Mouse (Mus musculus): Measurements from ENCODE around the gene Tlr4. TPM values are rescaled to one million over a fixed set of nuclear protein-coding genes. Genes with fewer than 3 reads are reported as not detected.

Gene Tlr4
- 1.9 and 2.0 TPM in 2 replicates for polyA plus RNA-seq (2016; fragmentation: Nextera tagmentation; extraction: Ambion mirVana)

GRCm38 (mm10) chr4:66827463-66828162, at the start of gene Tlr4:
Gene Tlr4 (plus strand): TSS chr4:66827584.
- Histone ChIP-seq H3K27ac (no peak within 1 kb of the TSS), H3K9ac (no peak within 1 kb of the TSS), H3K9me3 (replicated peaks) (no peaks in the 10 kb centered on the region), H3K4me1 (no peaks in the 10 kb centered on the region), H3K36me3 (no peaks in the 10 kb centered on the region), H3K4me3 (peak within 1 kb of the TSS; percentile 12; the same call in 1 of the 2 replicates), H3K4me2 (peak within 1 kb of the TSS; percentile 7), H3K27me3 (replicated peaks) (no peaks in the 10 kb centered on the region)
- WGBS (ENCODE audit: insufficient replicate concordance), result 17% methylated on average over 11 of the region's 11 CpGs
- ATAC-seq, result 0 out of 2 replicates have a peak, but pooled peaks have one; percentile 5

GRCm38 (mm10) chr4:66794283-66794682, 33.1 kb upstream of the Tlr4 start:
- no peaks in the 10 kb centered on the region for H3K36me3 ChIP-seq
- H3K4me1 ChIP-seq, result no peaks in the 10 kb centered on the region
- H3K4me2 ChIP-seq, result no peak overlapping the region
- H3K27me3 ChIP-seq (replicated peaks), result no peaks in the 10 kb centered on the region
- no peaks in the 10 kb centered on the region for H3K9me3 ChIP-seq (replicated peaks)
- no peak overlapping the region for H3K4me3 ChIP-seq
- ATAC-seq, result no peak
- WGBS (ENCODE audit: insufficient replicate concordance), result 64% methylated on average over 2 of the region's 2 CpGs
- no peak overlapping the region for H3K27ac ChIP-seq
- no peak overlapping the region for H3K9ac ChIP-seq

GRCm38 (mm10) chr4:66796683-66797082, 30.7 kb upstream of the Tlr4 start:
- no peak overlapping the region for H3K9ac ChIP-seq
- no peak overlapping the region for H3K4me3 ChIP-seq
- WGBS (ENCODE audit: insufficient replicate concordance), result 86% methylated on average over 2 of the region's 2 CpGs
- no peaks in the 10 kb centered on the region for H3K9me3 ChIP-seq (replicated peaks)
- H3K4me2 ChIP-seq, result no peak overlapping the region
- H3K27me3 ChIP-seq (replicated peaks), result no peaks in the 10 kb centered on the region
- H3K36me3 ChIP-seq, result no peaks in the 10 kb centered on the region
- no peaks in the 10 kb centered on the region for H3K4me1 ChIP-seq
- H3K27ac ChIP-seq, result no peak overlapping the region
- no peak for ATAC-seq

GRCm38 (mm10) chr4:66804552-66805301, 22.7 kb upstream of the Tlr4 start:
- Histone ChIP-seq H3K4me2 (no peak overlapping the region), H3K27me3 (replicated peaks) (no peaks in the 10 kb centered on the region), H3K36me3 (no peaks in the 10 kb centered on the region), H3K9me3 (replicated peaks) (no peaks in the 10 kb centered on the region), H3K27ac (no peak overlapping the region), H3K9ac (no peak overlapping the region), H3K4me3 (no peak overlapping the region), H3K4me1 (no peaks in the 10 kb centered on the region)
- WGBS (ENCODE audit: insufficient replicate concordance), result 69% methylated on average over 4 of the region's 4 CpGs
- ATAC-seq, result no peak

- ATAC-seq, result no peak
- H3K27ac ChIP-seq, result no peak overlapping the region
- no peaks in the 10 kb centered on the region for H3K9me3 ChIP-seq (replicated peaks)
- no peak overlapping the region for H3K4me2 ChIP-seq
- no peaks in the 10 kb centered on the region for H3K36me3 ChIP-seq
- H3K4me1 ChIP-seq, result no peaks in the 10 kb centered on the region
- no peak overlapping the region for H3K4me3 ChIP-seq
- H3K27me3 ChIP-seq (replicated peaks), result no peaks in the 10 kb centered on the region
- no peak overlapping the region for H3K9ac ChIP-seq
Measured at GRCm38 (mm10) chr4:66805747-66806146, 21.6 kb upstream of the Tlr4 start.

GRCm38 (mm10) chr4:66816364-66817026, 10.9 kb upstream of the Tlr4 start:
- WGBS (ENCODE audit: insufficient replicate concordance), result 55% methylated on average over 3 of the region's 3 CpGs

GRCm38 (mm10) chr4:66821171-66821570, 6.2 kb upstream of the Tlr4 start:
- no peaks in the 10 kb centered on the region for H3K36me3 ChIP-seq
- no peaks in the 10 kb centered on the region for H3K4me1 ChIP-seq
- H3K4me3 ChIP-seq, result no peak overlapping the region
- no peaks in the 10 kb centered on the region for H3K27me3 ChIP-seq (replicated peaks)
- 48% methylated on average over 2 of the region's 2 CpGs for WGBS (ENCODE audit: insufficient replicate concordance)
- H3K4me2 ChIP-seq, result no peak overlapping the region
- H3K27ac ChIP-seq, result no peak overlapping the region
- no peaks in the 10 kb centered on the region for H3K9me3 ChIP-seq (replicated peaks)
- H3K9ac ChIP-seq, result no peak overlapping the region
- ATAC-seq, result no peak

More at GRCm38 (mm10) chr4:66816364-66817026, 10.9 kb upstream of the Tlr4 start:
- H3K27ac ChIP-seq, result no peak overlapping the region
- no peak overlapping the region for H3K9ac ChIP-seq
- H3K4me1 ChIP-seq, result no peaks in the 10 kb centered on the region
- no peaks in the 10 kb centered on the region for H3K36me3 ChIP-seq
- H3K9me3 ChIP-seq (replicated peaks), result no peaks in the 10 kb centered on the region
- ATAC-seq, result no peak
- H3K27me3 ChIP-seq (replicated peaks), result no peaks in the 10 kb centered on the region
- H3K4me2 ChIP-seq, result no peak overlapping the region
- H3K4me3 ChIP-seq, result no peak overlapping the region

GRCm38 (mm10) chr4:66821764-66822163, 5.6 kb upstream of the Tlr4 start:
- ATAC-seq, result no peak
- Histone ChIP-seq H3K27ac (no peak overlapping the region), H3K4me2 (no peak overlapping the region), H3K9ac (no peak overlapping the region), H3K27me3 (replicated peaks) (no peaks in the 10 kb centered on the region), H3K36me3 (no peaks in the 10 kb centered on the region), H3K4me1 (no peaks in the 10 kb centered on the region), H3K4me3 (no peak overlapping the region), H3K9me3 (replicated peaks) (no peaks in the 10 kb centered on the region)
- WGBS (ENCODE audit: insufficient replicate concordance), result 70% methylated on average over 3 of the region's 3 CpGs

- H3K4me3 ChIP-seq, result 0 out of 2 replicates have a peak overlapping the region, but pooled peaks have one; percentile 2
- 48% methylated on average over 6 of the region's 6 CpGs for WGBS (ENCODE audit: insufficient replicate concordance)
- no peaks in the 10 kb centered on the region for H3K27me3 ChIP-seq (replicated peaks)
- H3K9me3 ChIP-seq (replicated peaks), result no peaks in the 10 kb centered on the region
- H3K4me2 ChIP-seq, result peak overlapping the region; percentile 7; the same call in 1 of the 2 replicates
- H3K27ac ChIP-seq, result no peak overlapping the region
- H3K36me3 ChIP-seq, result no peaks in the 10 kb centered on the region
- ATAC-seq, result no peak
- H3K4me1 ChIP-seq, result no peaks in the 10 kb centered on the region
- no peak overlapping the region for H3K9ac ChIP-seq
Measured at GRCm38 (mm10) chr4:66828163-66828668, 832 bp downstream of the Tlr4 start.

GRCm38 (mm10) chr4:66828686-66829085, 1.3 kb downstream of the Tlr4 start:
- H3K4me1 ChIP-seq, result no peaks in the 10 kb centered on the region
- no peak overlapping the region for H3K27ac ChIP-seq
- H3K27me3 ChIP-seq (replicated peaks), result no peaks in the 10 kb centered on the region
- H3K4me2 ChIP-seq, result no peak overlapping the region
- H3K9me3 ChIP-seq (replicated peaks), result no peaks in the 10 kb centered on the region
- no peak overlapping the region for H3K9ac ChIP-seq
- no peaks in the 10 kb centered on the region for H3K36me3 ChIP-seq
- WGBS (ENCODE audit: insufficient replicate concordance), result 13% methylated on average over 5 of the region's 5 CpGs
- ATAC-seq, result no peak
- H3K4me3 ChIP-seq, result no peak overlapping the region

- no peaks in the 10 kb centered on the region for H3K4me1 ChIP-seq
- no peak overlapping the region for H3K9ac ChIP-seq
- H3K9me3 ChIP-seq (replicated peaks), result no peaks in the 10 kb centered on the region
- H3K27me3 ChIP-seq (replicated peaks), result no peaks in the 10 kb centered on the region
- ATAC-seq, result no peak
- no peaks in the 10 kb centered on the region for H3K36me3 ChIP-seq
- no peak overlapping the region for H3K4me2 ChIP-seq
- H3K27ac ChIP-seq, result no peak overlapping the region
- H3K4me3 ChIP-seq, result no peak overlapping the region
- WGBS (ENCODE audit: insufficient replicate concordance), result 78% methylated on average over 2 of the region's 2 CpGs
Measured at GRCm38 (mm10) chr4:66838071-66838470, 10.7 kb downstream of the Tlr4 start.

- WGBS (ENCODE audit: insufficient replicate concordance), result 50% methylated on average over 1 of the region's 1 CpGs
- Histone ChIP-seq H3K27me3 (replicated peaks) (no peaks in the 10 kb centered on the region), H3K4me3 (no peak overlapping the region), H3K27ac (no peak overlapping the region), H3K4me1 (no peaks in the 10 kb centered on the region), H3K36me3 (no peaks in the 10 kb centered on the region), H3K9ac (no peak overlapping the region), H3K9me3 (replicated peaks) (no peaks in the 10 kb centered on the region), H3K4me2 (no peak overlapping the region)
- no peak for ATAC-seq
Measured at GRCm38 (mm10) chr4:66843255-66843654, 15.9 kb downstream of the Tlr4 start.

All from liver, embryonic 12.5 days (tissue).